Mouse (Mus musculus) c-Kit-positive CD71-positive TER-119-positive erythroid progenitor cells, embryonic 14.5 days (primary cell): Measurements from ENCODE around the gene Zbtb49.

ENCODE experiments used
- DNase-seq: peaks from one replicate; pipeline ENCODE4 v3.0.0-alpha.2; 2013; ENCODE audit warnings: low spot score

Gene Zbtb49

DNA sequence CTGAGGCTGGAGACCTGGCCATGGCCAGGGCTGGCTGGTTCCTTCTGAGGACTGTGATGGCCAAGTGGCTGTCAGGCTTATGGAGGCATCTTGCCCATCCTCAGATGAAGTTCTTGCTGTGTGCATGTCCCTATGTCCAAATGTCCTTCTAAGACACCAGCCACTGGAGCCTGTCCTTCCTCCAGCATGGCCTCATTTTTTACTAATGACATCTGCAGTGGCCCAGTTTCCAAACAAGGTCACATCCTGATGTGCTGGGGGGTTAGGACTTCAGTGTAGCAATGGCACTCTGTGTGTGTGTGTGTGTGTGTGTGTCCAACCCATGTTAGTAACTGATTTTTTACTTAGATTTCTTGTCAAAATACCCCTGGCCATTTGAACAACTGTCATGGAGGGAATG is 24.3 kb downstream of the Zbtb49 start:
- no peak for DNase-seq

DNA sequence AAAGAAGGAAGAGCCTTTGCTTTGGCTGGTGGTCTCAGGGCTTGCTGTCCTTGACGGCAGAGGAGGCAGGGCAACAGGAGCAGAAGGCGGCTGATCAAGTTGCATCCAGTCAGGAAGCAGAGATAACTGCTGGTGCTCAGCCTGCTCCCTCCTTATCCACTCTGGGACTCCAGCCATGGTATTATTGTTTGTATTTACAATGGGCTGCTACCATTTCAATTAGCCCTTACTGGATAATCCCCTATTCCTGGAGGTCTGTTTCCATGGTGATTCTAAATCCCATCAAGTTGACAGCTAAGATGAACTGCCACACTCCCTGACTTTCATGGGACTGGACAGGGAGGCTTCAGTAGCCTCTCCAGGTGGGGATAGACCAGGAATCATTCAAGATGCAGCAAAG is 25.3 kb downstream of the Zbtb49 start:
- DNase-seq: no peak

DNA sequence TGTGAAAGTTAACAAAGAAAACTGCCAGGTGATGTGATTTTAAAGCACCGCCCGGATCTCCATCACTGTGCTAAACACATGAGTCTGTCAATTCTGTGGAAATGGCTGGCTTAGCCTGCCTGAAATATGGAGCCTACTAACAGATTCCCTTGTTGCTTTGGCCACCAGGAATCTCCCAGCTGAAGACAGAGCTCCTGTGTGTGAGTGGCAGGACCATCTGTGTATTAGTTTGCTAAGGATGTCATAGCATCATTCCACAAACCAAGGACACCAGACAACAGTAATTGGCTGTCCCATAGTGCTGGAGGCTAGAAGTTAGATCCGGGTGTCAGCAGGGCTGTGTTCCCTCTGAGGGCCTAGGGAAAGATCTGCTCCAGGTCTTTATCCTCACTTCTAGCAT is 29.4 kb downstream of the Zbtb49 start:
- no peak for DNase-seq

DNA sequence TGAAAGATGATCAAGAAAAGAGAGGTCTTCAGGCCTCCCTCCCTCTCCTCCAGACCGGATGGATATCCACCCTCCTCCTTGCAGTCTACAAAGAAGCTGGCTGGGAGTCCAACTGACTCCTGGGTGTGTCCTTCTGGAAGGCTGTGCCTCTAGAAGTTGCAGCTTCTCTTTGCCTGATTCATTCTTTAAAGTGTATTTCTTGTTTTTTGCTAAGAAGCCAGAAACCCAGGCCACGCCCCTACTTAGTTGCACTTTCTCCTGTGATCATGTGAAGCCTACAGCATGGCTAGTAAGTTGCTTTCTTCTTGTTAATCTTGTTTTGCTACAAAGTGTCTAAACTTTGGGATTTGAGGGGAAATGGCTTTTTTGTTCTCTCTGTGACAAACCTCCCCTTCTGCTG is 33.3 kb downstream of the Zbtb49 start:
- no peak for DNase-seq

DNA sequence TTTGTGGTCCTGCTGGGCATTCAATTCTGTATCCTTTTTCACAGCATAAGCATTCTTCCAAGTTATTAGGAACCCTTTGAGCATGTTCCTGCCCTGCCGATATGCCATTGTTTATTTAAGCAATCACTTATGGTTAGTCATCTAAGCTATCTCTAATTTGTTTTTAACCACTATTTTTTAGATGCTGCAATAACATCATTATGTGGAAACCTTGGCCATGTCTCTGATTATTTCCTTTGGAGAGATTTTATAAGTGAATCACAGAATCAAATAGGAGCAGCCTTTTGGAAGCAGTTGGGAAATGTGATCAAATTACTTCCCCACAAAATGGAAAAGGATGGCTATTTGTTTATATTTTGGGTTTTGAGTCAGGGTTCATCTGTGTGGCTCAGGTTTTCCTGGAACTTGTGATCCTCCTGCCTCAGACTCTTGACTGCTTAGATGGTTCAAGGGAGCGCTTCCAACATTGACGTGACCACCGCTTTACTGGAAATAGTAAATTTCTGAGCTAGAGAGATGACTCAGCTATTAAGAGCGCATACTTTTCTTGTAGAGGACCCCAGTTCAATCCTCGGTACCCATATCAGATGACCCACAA is 35.5 kb downstream of the Zbtb49 start:
- no peak for DNase-seq

DNA sequence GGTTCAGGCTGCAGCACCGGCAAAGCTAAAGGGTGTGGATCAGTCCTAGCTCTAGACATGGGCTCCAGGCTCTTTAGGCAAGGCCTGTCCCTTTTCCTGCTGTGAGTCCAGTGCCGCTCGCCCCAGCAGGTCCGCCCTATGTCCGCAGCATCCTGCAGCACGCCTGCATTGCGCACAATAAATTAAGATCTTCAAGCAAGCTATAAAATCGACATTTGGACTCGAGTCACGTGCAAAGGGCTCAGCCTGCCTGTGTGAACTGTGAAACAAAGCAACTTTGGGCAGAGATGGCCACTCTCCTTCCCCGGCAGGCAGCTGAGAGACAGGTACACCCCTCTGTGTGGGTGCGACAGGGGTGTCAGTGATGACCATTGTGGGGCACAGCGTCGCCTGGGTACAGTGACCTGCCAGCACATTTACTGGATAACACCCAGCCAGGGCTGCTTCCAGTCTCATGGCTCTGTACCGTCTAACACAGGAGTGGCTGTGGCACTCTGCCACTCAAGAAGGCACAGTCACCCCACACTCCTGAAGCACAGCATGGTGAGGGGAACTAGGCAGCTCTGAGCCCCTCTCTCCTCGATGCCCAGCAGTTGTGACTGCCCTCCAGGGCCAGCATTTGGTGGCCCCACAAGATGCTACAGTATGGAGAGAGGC is 45.9 kb downstream of the Zbtb49 start:
- no peak for DNase-seq

DNA sequence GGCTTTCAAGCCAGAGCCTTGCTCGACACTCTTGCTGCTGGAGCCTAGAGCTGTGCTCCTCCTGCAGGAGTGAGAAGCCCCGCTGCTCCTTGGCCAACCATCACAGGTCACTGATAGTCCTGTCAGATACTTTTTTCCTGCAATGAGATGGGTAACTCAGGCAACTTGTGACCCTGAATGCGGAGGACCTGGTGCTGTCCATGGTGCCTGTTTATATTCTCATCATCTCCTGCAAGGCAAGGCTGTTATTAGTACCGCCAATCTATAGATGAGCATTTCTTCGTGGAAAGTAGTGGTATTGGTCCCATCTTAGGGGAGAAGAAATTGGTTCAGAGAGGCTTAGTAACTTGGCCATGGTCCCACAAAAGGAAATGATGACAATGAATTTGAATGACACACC is 46.5 kb downstream of the Zbtb49 start:
- DNase-seq: no peak

DNA sequence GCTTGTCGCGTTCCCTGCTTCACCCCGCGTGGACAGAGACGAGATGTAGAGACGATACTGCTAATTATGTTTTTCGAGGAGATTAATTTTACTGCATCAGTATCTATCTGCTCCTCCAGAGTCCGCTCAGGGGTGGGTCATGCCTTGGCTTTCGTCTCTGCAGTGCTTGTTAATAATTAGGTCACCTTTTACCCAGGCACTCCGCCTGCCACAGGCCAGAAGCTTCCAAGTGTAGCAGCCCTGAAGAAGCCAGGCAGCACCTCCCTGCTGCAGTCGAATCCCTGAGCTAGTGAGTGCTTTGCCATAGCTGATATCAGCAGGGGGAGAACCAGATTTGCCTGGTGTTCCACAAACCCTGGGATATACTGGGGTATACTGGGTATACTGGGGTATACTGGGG is 51.8 kb downstream of the Zbtb49 start:
- DNase-seq: no peak

DNA sequence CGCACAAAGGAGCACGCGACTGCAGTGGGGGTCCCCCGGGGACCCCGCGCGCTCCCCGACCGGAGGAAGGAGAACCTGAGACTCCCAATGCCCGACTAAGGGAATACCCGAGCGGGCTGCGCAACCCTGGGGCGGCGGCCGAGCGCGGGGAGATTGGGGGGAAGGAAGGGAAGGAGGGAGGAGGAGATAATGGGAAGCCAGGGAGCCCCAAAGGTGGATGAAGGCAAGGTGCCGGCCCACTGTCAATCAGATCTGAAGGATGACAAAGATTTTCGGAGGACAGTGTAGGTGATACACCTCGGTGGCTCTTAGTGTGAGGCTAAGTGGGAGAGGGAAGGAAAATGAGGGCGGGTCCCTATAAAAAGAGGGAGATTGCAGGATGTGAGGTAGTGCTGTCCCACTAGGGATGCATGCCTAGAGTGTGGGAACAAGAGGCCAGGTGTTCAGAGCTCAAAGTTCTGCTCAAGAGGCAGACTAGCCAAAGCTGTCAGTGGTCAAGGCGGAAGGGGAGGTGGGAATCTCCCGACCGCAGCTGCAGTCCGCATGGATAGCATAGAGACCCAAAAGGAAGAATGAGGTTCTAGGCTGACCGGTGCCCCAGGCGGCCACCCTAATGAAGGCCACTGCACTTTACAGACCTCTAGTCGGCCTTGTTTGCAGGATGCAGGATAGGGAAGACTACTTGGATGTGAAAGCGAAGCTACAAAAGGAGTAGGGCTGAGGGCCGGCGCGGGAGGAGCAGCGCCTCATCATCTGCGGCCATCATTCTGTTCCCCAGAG is 60.4 kb downstream of the Zbtb49 start, which contains the start of gene Nsg1:
TSS of gene Nsg1 (minus strand) at position 274 of the 780 bp plus-strand sequence.
- DNase-seq: no peak

DNA sequence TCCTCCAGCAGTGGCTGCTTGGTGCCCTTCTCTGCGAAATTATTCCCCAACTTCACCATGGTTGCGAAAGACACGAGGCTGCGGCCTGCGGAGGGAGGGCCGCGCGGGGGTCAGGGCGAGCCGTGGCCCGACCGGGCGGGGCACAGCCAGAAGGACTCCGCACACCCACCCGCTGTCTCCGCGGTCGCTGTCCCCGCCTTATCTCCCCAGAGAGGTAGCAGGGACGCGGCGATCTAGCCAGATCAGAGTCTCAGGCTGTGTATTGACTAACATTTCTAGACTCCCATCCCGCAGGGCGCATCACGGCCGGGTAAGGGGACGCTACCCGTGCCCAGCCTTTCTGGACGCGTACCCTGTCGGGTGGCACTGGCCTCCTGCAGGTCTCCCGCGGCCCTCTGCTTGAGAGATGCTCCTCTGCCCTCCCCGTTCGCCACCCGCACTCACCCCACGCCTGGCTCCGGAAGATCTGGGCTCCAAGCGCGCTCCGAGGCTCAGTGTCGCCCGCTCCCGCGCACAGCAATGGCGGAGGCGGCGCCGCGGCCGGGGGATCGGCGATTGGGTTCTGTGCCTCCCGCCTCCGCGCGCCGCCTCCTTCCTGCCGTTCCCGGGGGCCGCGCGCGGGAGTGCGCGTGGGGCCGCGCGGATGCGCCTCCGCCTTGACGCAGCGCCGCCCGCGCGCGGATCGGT is 61.2 kb downstream of the Zbtb49 start:
- DNase-seq: no peak

DNA sequence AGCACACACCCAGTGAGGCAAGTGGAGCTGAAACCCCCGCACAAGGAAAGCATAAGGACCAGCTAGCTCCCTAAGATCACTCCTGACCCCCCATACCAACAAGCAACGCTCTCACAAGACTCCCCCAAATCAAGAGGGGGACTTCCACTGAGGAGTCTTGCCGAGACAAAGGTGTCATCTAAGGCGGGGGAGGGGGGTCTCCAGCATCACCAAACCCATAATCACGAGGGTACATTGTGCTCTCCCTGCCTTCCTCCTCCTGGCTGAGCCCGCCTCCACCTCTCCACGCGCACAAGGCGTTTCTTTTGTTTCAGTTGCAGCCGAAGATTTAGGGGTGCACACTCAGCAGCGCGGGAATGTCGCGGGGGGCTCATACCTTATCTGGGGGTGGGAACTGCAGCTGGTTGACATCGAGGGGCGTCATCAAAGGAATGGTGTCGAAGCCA is 61.7 kb downstream of the Zbtb49 start:
- no peak for DNase-seq

DNA sequence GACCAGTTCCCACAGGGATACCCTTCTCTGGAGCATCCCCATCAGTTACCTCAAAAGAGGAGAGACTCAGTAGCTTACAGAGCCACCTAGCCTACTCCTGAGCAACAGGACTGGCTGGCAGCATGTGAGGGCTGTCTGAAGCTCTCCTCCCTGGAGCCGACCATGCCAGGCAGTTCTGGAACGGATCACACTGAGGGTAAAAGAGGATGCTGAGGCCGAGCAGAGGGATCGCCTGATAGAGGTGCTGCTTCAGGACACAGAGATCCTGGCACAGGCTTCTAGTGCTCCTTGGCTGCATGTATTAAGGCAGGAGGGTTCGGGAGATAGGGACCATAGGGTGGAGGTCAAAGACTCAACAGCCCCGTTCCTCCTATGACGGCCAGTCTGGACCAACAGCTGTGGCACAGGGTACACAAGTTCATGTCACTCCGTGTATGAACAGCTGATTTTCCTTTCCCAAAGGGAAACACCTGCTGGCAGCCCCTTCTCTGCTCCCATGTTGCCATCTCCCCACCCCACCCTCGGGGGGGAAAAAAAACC is 62.7 kb downstream of the Zbtb49 start:
- no peak for DNase-seq

DNA sequence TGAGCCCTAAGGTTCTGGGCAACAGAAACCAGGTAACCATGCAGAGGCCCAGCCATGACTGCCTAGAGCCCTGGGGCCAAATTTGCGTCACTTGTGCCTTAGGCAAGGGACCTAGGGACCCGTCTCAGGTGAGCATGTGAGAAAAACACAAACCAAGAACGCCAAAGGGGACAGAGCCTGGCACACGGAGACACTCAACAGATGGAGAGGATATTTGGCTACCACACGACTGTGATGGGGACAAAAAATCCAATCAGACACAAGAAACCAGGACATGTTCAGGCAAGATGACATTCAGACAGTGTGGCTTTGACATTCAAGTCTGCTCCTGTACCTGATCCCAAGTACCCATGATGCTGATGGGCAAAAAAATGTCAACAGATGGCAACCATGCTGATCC is 66.6 kb downstream of the Zbtb49 start:
- no peak for DNase-seq

DNA sequence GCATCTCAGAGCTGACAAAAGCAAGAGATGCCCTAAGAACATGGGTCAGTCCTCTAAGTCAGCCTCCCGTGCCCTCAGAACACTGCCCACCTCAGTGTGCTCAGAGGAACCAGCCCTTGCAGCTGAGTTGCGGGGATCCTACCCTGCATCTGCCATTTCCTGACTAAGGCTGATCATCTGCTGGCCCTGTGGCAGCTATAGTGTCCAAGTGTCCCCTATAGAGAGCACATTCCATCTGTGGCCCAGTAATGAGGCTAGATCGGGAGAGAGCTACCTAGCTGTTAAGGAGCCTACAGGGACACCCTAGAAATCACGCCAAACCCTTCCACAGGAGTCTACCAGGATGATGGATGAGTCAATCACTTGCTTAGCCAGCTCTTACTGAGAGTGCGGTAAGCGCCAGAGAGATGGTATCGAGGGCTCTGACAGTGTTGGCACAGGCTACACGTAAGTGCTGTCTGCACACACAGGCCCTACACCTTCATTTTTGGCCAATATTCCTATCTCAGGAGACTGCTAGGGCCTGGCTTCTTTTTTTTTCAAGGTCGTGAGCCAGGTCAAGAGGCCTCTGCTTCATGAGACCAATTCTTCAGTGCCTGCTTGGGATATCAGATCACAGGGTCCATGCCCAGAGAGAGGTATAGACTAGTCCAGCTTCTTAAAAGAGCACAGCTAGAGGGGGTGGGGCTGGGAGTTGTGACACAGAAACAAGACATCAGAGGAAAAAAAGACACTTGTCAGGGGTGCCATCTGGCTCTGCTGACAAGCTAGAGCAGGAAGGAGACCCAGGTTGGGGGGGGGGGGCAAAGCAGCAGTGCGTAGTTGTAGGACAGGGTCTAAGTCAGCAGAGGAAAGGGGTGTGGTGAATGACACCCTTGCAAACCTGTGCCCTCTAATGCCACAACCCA is 67.8 kb downstream of the Zbtb49 start:
- no peak for DNase-seq

DNA sequence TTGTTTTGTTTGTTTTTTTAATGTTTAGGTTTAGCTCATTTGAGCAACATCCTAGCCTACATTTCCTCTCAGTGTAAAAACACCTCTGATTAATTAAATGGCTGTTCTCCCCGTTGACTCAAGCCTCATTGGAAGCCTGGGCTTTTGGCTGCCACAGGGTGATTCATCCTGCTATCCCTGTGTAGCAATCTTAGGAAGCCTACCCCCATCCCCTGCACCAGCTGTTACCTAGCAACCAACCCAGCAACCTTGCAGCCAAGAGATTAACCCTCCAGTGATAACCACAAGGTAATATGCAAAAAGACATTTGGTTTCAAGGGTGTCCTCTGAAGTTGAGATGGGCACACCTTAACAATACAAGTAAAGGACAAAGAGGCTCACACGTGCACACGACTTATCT is 69.0 kb downstream of the Zbtb49 start:
- no peak for DNase-seq

DNA sequence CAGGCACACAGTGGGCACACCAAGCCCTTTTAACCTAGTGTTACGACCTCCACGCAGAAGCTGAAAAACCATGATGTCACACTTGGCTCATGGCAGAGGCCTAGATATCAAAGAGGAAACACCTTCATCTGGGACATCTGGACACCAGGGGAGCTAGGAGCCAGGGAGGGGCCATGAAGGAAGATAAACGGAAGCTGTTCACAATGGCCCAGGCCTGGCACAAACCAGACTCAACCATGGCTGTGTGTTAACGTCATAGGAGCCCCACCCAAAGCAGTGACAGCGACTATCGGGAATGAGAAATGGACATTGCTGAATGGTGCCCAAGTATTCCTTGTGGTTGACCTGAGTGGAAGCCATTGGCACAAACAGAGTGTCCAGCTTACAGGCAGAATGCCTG is 73.7 kb downstream of the Zbtb49 start:
- no peak for DNase-seq

DNA sequence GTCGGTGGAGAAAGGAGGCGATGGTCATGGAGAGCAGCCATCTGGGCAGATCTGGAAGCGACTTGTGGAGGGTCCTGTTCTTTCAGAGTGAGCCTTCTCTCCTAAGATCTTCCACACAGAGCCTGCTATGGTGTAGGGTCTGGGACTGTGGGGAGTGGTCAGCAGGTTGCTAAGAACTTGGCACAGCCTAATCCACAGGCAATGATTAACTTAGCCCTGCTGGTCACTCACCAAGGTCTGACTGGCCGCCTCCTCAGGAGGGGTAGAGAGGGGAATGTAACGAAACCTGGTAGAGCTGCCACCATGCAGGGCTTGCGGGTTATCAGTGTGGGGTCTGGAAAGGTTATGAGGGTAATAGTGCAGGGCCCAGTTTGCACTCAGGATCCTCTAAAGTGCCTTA is 79.4 kb downstream of the Zbtb49 start:
- DNase-seq: no peak
